16 mouse cellular contexts compared by ENCODE assay signal in genomic region chr4:147416365-147416764, GRCm38 (mm10). TPM values are rescaled to one million over a fixed set of nuclear protein-coding genes. Genes with fewer than 3 reads are reported as not detected.
A peak's percentile ranks its signal among the peaks of the same experiment; 100 is the strongest.
DNase-seq lines count a peak whose midpoint lies in the region; ATAC-seq and TF ChIP-seq lines count a peak whose summit lies in the region.
"Not testable (repeated sequence)": the region's sequence is repeated elsewhere in the genome, so short reads cannot be mapped to it uniquely, and the experiment has no call there.
"Had no signal": no experiment of that assay in that cellular context is flagged by ENCODE, and none has a peak within 500 bp of the region (broad histone marks: within the 10 kb centered on the region; RNA-seq: fewer than 3 reads in every experiment).

No protein-coding gene starts in this region.

- DNase-seq in CD4-positive helper T cell, adult 2 months (ENCODE audit: low read depth, low spot score) = peak; percentile 4
- not testable (repeated sequence) for DNase-seq in forebrain, embryonic 14.5 days (ENCODE audit: low spot score); midbrain, embryonic 11.5 days (ENCODE audit: low spot score, missing footprints)

- not testable (repeated sequence) for H3K4me1 ChIP-seq in embryonic facial prominence, embryonic 13.5 days; forebrain, embryonic 14.5 days (ENCODE audit: control insufficient read depth, insufficient read depth, low read length); heart, embryonic 16.5 days (ENCODE audit: control insufficient read depth, insufficient read depth, low read length); intestine, postnatal 0 days (replicated peaks; ENCODE audit: control insufficient read depth, insufficient read depth, low read length); liver, embryonic 12.5 days; midbrain, embryonic 11.5 days (ENCODE audit: control insufficient read depth, insufficient read depth, low read length); neural tube, embryonic 13.5 days (replicated peaks)

- not testable (repeated sequence) for H3K27me3 ChIP-seq in embryonic facial prominence, embryonic 13.5 days; forebrain, embryonic 14.5 days (replicated peaks; ENCODE audit: control insufficient read depth, insufficient read depth, low read length); heart, embryonic 16.5 days (ENCODE audit: control insufficient read depth, insufficient read depth, low read length); intestine, postnatal 0 days (replicated peaks; ENCODE audit: control insufficient read depth, insufficient read depth, low read length); liver, embryonic 12.5 days (replicated peaks); midbrain, embryonic 11.5 days (ENCODE audit: control insufficient read depth, insufficient read depth, low read length); neural tube, embryonic 13.5 days

- peak; percentile 7; the same call in 1 of the 2 replicates for ATAC-seq in embryonic facial prominence, embryonic 13.5 days (ENCODE audit: insufficient number of reproducible peaks, insufficient read depth, low FRiP score, low TSS enrichment, low read depth)
- ATAC-seq in forebrain, embryonic 14.5 days = 0 out of 2 replicates have a peak, but pooled peaks have one; percentile 22
- ATAC-seq in heart, embryonic 16.5 days (replicated peaks; ENCODE audit: extremely low read depth, insufficient read depth, low FRiP score) = peak; percentile 24; the same call in 1 of the 2 replicates
- peak; percentile 16; the same call in 1 of the 2 replicates for ATAC-seq in intestine, postnatal 0 days
- peak; percentile 9; the same call in 1 of the 2 replicates for ATAC-seq in liver, embryonic 12.5 days
- peak; percentile 10 for ATAC-seq in midbrain, embryonic 11.5 days (ENCODE audit: low FRiP score)
- ATAC-seq in neural tube, embryonic 13.5 days (ENCODE audit: low read depth) = 0 out of 2 replicates have a peak, but pooled peaks have one; percentile 9

- 66% methylated on average over 1 of the region's 1 CpGs for WGBS in embryonic facial prominence, embryonic 13.5 days
- 62% methylated on average over 1 of the region's 1 CpGs for WGBS in forebrain, embryonic 14.5 days
- 64% methylated on average over 1 of the region's 1 CpGs for WGBS in heart, embryonic 16.5 days
- 71% methylated on average over 1 of the region's 1 CpGs for WGBS in intestine, postnatal 0 days
- WGBS in liver, embryonic 12.5 days (ENCODE audit: insufficient replicate concordance) = 50% methylated on average over 1 of the region's 1 CpGs
- 70% methylated on average over 1 of the region's 1 CpGs for WGBS in midbrain, embryonic 11.5 days
- 70% methylated on average over 1 of the region's 1 CpGs for WGBS in neural tube, embryonic 13.5 days

- not testable (repeated sequence) for H3K27ac ChIP-seq in embryonic facial prominence, embryonic 13.5 days; forebrain, embryonic 14.5 days (ENCODE audit: low read depth, low read length); heart, embryonic 16.5 days (ENCODE audit: low read length); intestine, postnatal 0 days (ENCODE audit: low read depth, low read length); liver, embryonic 12.5 days; midbrain, embryonic 11.5 days (ENCODE audit: low read depth, low read length); neural tube, embryonic 13.5 days (replicated peaks)

- not testable (repeated sequence) for TF ChIP-seq CTCF in intestine, postnatal 0 days (IDR thresholded peaks at IDR 0.05; ENCODE audit: low read depth)

- not testable (repeated sequence) for H3K36me3 ChIP-seq in embryonic facial prominence, embryonic 13.5 days; forebrain, embryonic 14.5 days (ENCODE audit: control insufficient read depth, insufficient read depth, low read length); heart, embryonic 16.5 days (ENCODE audit: control insufficient read depth, insufficient read depth); intestine, postnatal 0 days (ENCODE audit: control insufficient read depth, insufficient read depth); liver, embryonic 12.5 days; midbrain, embryonic 11.5 days (ENCODE audit: control insufficient read depth, insufficient read depth, low read length); neural tube, embryonic 13.5 days

- H3K9ac ChIP-seq in embryonic facial prominence, embryonic 13.5 days; forebrain, embryonic 14.5 days (ENCODE audit: low read length); heart, embryonic 16.5 days (ENCODE audit: low read length); intestine, postnatal 0 days (ENCODE audit: low read depth, low read length); liver, embryonic 12.5 days; midbrain, embryonic 11.5 days (ENCODE audit: low read length); neural tube, embryonic 13.5 days: not testable (repeated sequence)

- peaks cover 42% of the 10 kb centered on the region for H3K9me3 ChIP-seq in embryonic facial prominence, embryonic 13.5 days
- peaks cover 41% of the 10 kb centered on the region for H3K9me3 ChIP-seq in forebrain, embryonic 14.5 days (replicated peaks; ENCODE audit: control insufficient read depth, low read length)
- peaks cover 31% of the 10 kb centered on the region for H3K9me3 ChIP-seq in heart, embryonic 16.5 days (replicated peaks; ENCODE audit: control insufficient read depth, low read length)
- peaks cover 15% of the 10 kb centered on the region for H3K9me3 ChIP-seq in intestine, postnatal 0 days (ENCODE audit: control insufficient read depth)
- peaks cover 36% of the 10 kb centered on the region for H3K9me3 ChIP-seq in liver, embryonic 12.5 days (replicated peaks)
- peaks cover 26% of the 10 kb centered on the region for H3K9me3 ChIP-seq in midbrain, embryonic 11.5 days (ENCODE audit: control insufficient read depth, low read length)
- H3K9me3 ChIP-seq in neural tube, embryonic 13.5 days = peaks cover 52% of the 10 kb centered on the region

- not testable (repeated sequence) for H3K4me2 ChIP-seq in embryonic facial prominence, embryonic 13.5 days; forebrain, embryonic 14.5 days (ENCODE audit: low read length); heart, embryonic 16.5 days (ENCODE audit: low read depth, low read length); intestine, postnatal 0 days (replicated peaks; ENCODE audit: low read depth); liver, embryonic 12.5 days; midbrain, embryonic 11.5 days; neural tube, embryonic 13.5 days

- H3K4me3 ChIP-seq in embryonic facial prominence, embryonic 13.5 days; forebrain, embryonic 14.5 days (ENCODE audit: low read depth, low read length); heart, embryonic 16.5 days (ENCODE audit: low read length); intestine, postnatal 0 days (ENCODE audit: low read depth, low read length); liver, embryonic 12.5 days; midbrain, embryonic 11.5 days (ENCODE audit: low read depth, low read length); neural tube, embryonic 13.5 days: not testable (repeated sequence)

RNA-seq across cellular contexts. Expression of gene Zfp978, which starts 55.3 kb away (rescaled TPM):
- polyA plus RNA-seq in embryonic facial prominence, embryonic 13.5 days (2015; fragmentation: Nextera tagmentation; extraction: Ambion mirVana) = not detected in 2 replicates
- not detected in 2 replicates for polyA plus RNA-seq in forebrain, embryonic 14.5 days (2014; fragmentation: Nextera tagmentation; extraction: Ambion mirVana)
- not detected in 2 replicates for polyA plus RNA-seq in heart, embryonic 16.5 days (2015; fragmentation: Nextera tagmentation; extraction: Ambion mirVana)
- polyA plus RNA-seq in intestine, postnatal 0 days (2015; fragmentation: Nextera tagmentation; extraction: Ambion mirVana) = not detected in 2 replicates
- 0.26 and 0.32 TPM in 2 replicates for polyA plus RNA-seq in liver, embryonic 12.5 days (2016; fragmentation: Nextera tagmentation; extraction: Ambion mirVana)
- polyA plus RNA-seq in midbrain, embryonic 11.5 days (2014; fragmentation: Nextera tagmentation; extraction: Ambion mirVana) = 0.23 and 0.29 TPM in 2 replicates
- not detected in 2 replicates for polyA plus RNA-seq in neural tube, embryonic 13.5 days (2015; fragmentation: Nextera tagmentation; extraction: Ambion mirVana)
- polyA plus RNA-seq: adrenal gland, adult 2 months; CD4-positive, CD25-positive, alpha-beta regulatory T cell, adult 4 months; cerebellum, adult 2 months; intestine, embryonic 14.5 days; large intestine, adult 2 months; limb, embryonic 10.5 days; neural tube, embryonic 15.5 days; thymus, adult 2 months had no signal
